Mouse (Mus musculus) inflammation-experienced regulatory T-cells, adult 6 months (primary cell): ENCODE data around the gene Ddx42. TPM values are rescaled to one million over a fixed set of nuclear protein-coding genes. Genes with fewer than 3 reads are reported as not detected.

ENCODE experiments used
- polyA plus RNA-seq, 3 experiments: library from polyadenylated mRNA; unstranded; fragments of 100-300 nt; shearing (Covaris generic); gene quantifications; one replicate each; pipeline ENCODE4 v1.2.1; 2017

Gene Ddx42
- polyA plus RNA-seq, 3 experiments from 2014 or later: 55.6 to 92.5 (median 83.3) TPM

Other genes starting within 250 kb of the Ddx42 start
- not detected for gene Ace, start 249.0 kb upstream of the Ddx42 start, polyA plus RNA-seq
- gene Ace3, start 222.3 kb upstream of the Ddx42 start, polyA plus RNA-seq: not detected
- gene Kcnh6, start 208.8 kb upstream of the Ddx42 start, polyA plus RNA-seq: under 1 TPM in 1 of 3 experiments, not detected in 2; 0.16 TPM
- gene Dcaf7, start 180.1 kb upstream of the Ddx42 start, polyA plus RNA-seq: 10 to 100 TPM; 18.5 to 25.5 (median 22.3) TPM
- gene Taco1, start 150.9 kb upstream of the Ddx42 start, polyA plus RNA-seq: 10 to 100 TPM in 2 of 3 experiments, 1 to 10 TPM in 1; 7.7 to 14.5 (median 13.3) TPM
- 10 to 100 TPM; 11.5 to 33.4 (median 33.3) TPM for gene Map3k3, start 132.3 kb upstream of the Ddx42 start, polyA plus RNA-seq
- gene Gm10840, start 56.1 kb upstream of the Ddx42 start, polyA plus RNA-seq: not detected
- gene Limd2, start 56.1 kb upstream of the Ddx42 start, polyA plus RNA-seq: 100 to 1,000 TPM; 535 to 666 (median 652) TPM
- gene Strada, start 14.8 kb upstream of the Ddx42 start, polyA plus RNA-seq: 10 to 100 TPM; 28.1 to 45.4 (median 37.4) TPM
- 10 to 100 TPM; 77.0 to 93.9 (median 77.0) TPM for gene Ccdc47, start 582 bp upstream of the Ddx42 start, polyA plus RNA-seq
- gene Ftsj3, start 39.2 kb downstream of the Ddx42 start, polyA plus RNA-seq: 10 to 100 TPM; 31.7 to 66.8 (median 55.9) TPM
- 100 to 1,000 TPM; 145 to 157 (median 154) TPM for gene Psmc5, start 39.2 kb downstream of the Ddx42 start, polyA plus RNA-seq
- gene Smarcd2, start 56.0 kb downstream of the Ddx42 start, polyA plus RNA-seq: 10 to 100 TPM; 16.2 to 24.9 (median 23.1) TPM
- under 1 TPM in 2 of 3 experiments, not detected in 1; 0.09 to 0.14 TPM for gene Tcam1, start 59.7 kb downstream of the Ddx42 start, polyA plus RNA-seq
- gene Gh, start 84.9 kb downstream of the Ddx42 start, polyA plus RNA-seq: not detected
- gene Cd79b, start 97.8 kb downstream of the Ddx42 start, polyA plus RNA-seq: 10 to 100 TPM; 29.4 to 76.0 (median 49.1) TPM
- gene Scn4a, start 136.4 kb downstream of the Ddx42 start, polyA plus RNA-seq: under 1 TPM in 1 of 3 experiments, not detected in 2; 0.08 TPM
- 1 to 10 TPM in 2 of 3 experiments, under 1 TPM in 1; 0.87 to 2.5 (median 2.3) TPM for gene Prr29, start 148.5 kb downstream of the Ddx42 start, polyA plus RNA-seq
- gene Icam2, start 171.1 kb downstream of the Ddx42 start, polyA plus RNA-seq: 100 to 1,000 TPM in 2 of 3 experiments, 10 to 100 TPM in 1; 91.8 to 131 (median 125) TPM